Mouse (Mus musculus): ENCODE results near the gene Gm3336.

The Gm3336 gene

DNA sequence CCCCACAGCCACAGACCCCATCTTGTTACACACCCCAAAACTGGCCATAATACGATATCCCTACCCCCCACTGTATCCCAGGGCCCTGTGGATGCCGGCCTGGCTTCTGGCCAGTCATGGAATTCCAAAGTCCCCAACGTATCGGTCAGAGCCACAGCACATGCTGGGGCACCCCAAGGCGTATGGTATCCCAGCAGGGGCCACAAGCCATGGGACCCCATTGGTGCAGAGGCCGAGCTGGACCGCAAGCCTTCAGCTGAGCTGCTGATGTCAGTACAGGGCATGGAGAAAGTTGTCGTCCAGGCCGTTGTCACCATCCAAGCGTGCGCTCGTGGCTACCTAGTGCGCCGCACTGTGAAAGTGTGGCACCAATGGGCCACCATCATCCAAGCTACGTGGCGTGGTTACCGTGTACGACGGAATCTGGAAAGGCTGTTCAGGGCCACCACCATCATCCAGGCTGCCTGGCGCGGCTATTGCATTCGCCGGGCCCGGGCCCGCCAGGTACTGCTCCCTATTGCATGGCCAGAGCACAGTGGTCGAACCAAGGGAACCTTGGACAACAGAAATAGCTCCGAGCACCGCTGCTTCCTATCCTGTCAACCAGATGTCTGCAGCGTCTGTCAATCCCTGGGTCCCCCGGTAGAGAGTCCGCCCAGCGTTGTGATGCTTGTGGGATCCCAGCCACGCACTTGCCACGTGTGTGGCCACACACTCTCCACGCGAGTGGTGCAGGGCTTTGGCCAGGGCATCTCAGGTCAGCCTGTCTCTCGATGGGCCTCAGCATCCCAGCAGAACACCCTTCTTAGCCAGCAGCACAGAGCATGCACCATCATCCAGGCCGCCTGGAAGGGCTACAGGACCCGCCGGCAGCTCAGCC lies 1.6 kb upstream of the Gm3336 start:
- DNase-seq (ENCODE audit: low spot score), result no peak

DNA sequence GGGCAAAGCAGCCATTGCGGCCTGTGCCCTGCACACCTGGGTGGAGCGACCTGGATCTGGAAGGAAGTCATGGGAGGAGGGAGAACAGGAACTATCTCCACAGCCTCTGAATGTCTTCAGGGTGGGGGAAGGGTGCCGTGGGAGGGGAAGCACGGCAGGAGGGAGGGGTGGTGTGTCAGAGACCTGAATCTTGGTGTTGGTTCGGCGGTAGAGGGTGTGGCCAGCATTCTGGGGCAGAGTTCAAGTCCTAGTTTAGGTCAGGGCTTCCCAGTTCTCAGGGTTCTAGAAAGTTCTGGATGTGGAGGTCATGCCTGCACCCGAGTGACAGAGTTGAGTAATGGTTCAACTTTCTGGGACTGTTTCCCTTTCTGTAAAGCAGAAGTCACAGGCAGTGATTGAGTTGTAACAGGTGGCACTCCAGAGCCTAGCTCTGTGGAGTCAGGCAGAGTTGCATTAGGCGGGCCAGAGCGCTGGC lies 1.5 kb downstream of the Gm3336 start:
- DNase-seq (ENCODE audit: low spot score), result no peak

- DNase-seq (ENCODE audit: low spot score), result no peak
Observed at GRCm38 (mm10) chr8:70720739-70721138, 2.4 kb downstream of the Gm3336 start.

DNA sequence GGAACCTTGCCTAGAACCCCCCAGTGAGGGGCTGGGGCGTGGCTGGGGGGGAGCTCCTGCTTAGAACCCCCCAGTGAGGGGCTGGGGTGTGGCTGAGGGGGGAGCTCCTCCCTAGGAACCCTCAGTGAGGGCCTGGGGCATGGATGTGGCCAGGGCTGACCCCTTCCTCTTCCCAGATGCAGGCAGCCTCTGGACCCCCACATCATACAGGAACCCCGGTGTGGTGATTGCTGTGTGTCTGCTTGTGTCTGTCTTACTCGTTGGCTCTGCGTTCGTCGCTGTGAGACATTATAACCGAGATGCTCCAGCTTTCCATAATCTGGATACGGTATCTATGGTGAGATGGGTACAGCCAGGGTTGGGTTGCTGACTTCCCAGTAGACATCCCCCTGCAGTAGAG lies 3.3 kb downstream of the Gm3336 start:
- DNase-seq (ENCODE audit: low spot score), result no peak

- DNase-seq (ENCODE audit: low spot score), result peak; percentile 89
Observed at GRCm38 (mm10) chr8:70723486-70724210, 5.3 kb downstream of the Gm3336 start, which contains the start of gene Pde4c. TSS of gene Pde4c (plus strand) at chr8:70723720.

DNA sequence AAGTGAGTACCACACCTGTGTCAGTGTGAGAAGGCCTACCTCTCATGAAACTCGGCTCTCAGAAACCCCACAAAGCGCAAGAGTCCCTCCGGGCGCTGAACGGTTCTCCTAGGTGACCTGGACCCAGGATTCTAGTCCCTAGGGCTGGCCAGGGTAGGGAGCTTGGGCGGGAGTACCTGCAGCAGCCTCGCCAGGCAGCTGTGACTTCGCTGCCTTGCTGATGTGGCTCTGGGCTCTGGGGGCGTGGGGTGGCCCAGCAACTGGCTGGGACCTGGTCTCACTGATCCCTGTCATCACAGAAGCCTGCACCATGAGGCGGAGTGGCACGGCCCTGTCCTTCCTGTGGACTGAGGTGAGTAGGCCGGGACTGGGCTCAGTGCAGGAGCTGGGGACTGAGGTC lies 5.9 kb downstream of the Gm3336 start:
- no peak for DNase-seq (ENCODE audit: low spot score)

DNA sequence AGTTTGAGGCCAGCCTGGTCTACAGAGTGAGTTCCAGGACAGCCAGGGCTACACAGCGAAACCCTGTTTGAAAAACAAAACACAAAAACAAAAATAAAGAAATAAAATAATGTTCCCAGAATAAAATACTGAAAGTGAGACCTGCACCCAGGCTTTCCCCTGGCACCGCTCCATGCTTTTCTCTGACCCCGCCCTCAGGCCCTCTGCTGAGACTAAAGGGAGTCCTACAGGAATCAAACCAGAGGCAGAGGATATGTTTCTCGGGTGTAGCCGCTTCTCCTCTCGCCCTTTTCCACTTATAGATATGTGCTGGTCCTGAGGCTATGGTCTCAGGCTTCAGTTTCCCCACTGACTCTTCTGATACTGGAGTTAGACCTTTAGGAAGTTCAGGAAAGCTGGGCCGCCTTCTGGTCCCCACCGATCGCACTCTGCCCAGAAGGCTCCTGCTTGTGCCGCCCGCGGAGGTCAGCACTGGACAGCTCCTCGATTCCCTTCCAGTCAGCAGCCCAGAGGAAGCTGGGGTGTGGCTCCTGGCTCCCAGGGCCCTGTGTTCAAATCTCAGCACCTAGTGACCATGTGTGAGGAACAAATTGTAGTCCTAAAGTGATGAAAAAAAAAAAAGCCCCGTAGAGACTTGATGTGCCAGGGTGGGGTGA lies 7.6 kb downstream of the Gm3336 start:
- DNase-seq (ENCODE audit: low spot score), result no peak

DNA sequence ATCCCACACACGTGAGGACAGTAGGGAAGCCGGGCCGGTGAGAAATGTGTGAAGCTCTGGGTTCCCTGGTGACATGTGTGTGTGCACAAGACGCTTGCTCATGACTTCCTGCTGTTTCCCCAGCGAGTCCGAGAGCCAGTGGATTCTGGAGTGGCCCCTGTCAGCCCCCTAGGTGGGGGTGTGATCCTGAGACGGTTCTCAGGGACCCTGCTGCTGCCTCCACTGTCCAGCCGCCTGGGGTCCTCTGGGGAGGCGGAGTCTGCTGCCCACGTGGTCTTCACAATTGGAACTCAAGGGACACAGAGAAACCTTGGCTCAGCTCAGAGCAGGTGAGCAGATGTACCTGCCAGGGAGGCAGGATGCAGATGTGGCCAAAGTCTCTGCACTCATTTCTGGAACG lies 8.4 kb downstream of the Gm3336 start:
- no peak for DNase-seq (ENCODE audit: low spot score)

DNA sequence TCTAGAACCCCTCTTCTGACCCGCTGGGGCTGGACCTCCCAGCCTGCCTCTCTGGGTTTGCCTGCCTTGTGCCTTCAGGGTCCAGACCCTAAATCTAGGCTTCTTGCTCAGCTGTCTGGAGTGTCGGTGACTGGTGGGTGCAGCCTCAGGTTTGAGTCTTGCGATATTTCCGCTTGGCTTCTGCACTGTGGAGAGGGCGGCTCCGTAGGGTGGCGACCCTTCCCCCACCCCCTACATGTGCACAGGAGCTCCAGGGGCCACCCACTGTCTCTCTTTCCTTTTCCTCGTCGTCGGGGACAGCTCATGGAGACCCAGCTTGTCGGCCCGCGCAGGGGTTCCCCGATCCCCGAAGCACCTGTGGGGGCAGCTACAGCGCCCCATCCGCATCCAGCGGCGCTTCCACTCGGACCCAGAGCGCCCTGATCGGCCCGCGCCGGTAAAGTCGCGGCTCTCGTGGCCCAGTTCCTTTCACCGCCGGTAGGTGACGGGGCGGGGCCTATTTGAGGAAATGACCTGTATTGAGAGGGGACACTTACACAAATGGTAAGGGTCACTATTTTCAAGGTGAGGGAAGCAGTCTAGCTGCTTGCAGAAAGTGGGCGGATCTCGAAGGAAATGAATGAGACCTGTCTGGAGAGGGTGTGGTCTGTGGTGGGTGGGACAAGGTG lies 11.6 kb downstream of the Gm3336 start:
- DNase-seq (ENCODE audit: low spot score), result no peak

GRCm38 (mm10) chr8:70730956-70731355 lies 12.6 kb downstream of the Gm3336 start:
- DNase-seq (ENCODE audit: low spot score), result no peak

- DNase-seq (ENCODE audit: low spot score), result no peak
Observed at GRCm38 (mm10) chr8:70737705-70738104, 19.4 kb downstream of the Gm3336 start.

DNA sequence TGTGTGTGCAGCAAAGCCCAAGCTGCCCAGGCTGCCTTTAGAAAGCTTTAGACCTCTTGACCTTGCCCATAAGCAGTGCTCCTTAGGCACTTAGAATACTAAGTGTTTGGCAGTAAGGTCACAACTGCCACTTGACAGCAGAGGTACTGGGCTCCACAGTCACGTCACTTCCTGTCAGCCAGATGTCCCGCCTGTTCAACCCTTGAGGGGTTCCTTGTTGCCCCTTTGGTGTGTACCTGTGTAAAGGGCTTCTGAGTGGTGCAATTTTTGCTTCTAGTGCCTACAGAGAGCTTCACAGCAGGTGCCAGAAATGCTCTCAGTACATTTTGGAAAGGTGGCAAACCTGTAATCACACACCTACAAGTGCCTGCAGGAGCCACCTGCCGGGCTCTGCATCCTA lies 19.9 kb downstream of the Gm3336 start:
- DNase-seq (ENCODE audit: low spot score), result no peak

GRCm38 (mm10) chr8:70741661-70742060 lies 23.3 kb downstream of the Gm3336 start:
- DNase-seq (ENCODE audit: low spot score), result no peak

DNA sequence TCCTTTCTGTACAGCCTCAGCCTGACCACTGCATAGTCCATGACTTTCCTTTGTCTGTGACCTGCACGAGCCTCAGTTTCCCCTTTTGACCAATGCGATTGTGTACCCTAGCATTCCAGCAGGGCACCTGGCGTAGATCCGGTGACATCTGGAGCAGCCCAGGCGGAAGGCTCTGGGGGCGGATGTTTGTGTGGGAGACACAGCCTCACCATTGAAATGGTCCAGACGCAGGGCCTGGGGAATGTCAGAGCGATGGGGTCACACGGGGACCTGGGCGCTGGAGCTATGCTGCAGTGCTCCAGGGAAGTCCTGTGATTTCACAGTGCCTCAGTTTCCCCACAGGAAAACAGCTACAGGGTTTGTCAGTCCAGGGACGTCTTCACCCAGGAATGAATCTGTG lies 23.8 kb downstream of the Gm3336 start:
- no peak for DNase-seq (ENCODE audit: low spot score)

DNA sequence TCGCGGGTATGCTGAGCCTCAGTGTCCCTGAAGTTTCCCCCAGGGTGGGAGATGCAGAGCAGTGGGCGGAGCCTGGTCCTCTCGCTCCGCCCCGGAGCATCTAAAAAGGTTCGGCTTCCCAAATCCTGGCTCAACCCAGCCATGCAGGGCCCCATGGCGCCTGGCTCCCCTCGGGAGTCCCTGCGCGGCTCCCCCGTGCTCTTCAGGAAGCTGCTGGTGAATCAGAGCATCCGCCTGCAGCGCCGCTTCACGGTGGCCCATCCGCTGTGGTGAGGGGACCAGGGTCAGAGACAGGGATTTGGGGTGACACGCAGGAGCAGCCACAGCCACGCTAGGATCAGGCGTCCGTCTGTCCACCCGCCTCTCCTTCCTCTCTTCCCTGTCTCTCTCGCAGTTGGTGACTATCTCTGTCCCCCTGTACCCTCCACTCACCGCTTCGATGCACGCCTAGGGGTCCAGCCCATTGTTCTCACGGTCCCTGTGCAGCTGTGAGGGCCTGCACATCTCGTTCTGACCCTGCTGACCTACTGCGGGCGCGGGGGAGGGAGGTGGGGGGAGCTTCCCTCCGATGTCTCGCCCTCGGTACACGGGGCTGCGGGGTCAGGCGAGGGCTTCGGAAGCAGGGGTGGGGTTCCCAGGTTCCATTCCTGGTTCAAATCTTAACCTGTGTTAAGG lies 24.8 kb downstream of the Gm3336 start:
- DNase-seq (ENCODE audit: low spot score), result no peak

GRCm38 (mm10) chr8:70743656-70744590 lies 25.6 kb downstream of the Gm3336 start:
- peak; percentile 47 for DNase-seq (ENCODE audit: low spot score)

DNA sequence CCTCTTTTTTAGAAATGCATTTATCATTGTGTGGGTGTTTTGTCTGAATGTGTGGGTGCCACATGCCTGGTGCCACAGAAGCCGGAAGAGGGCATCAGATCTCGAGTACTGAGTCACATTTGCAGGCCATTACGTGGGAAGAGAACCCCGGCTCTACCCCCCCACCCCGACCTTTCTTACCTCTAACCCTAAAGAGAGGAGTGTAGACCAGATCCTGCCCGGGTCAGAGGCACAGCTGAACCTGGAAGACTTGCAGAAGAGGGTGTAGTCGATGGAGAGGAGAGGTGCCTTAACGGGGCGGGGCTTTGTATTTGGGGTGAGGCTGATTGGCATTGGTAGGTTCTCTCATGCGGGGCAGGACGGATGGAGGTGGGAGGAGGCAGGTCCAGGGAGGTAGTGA lies 26.5 kb downstream of the Gm3336 start:
- no peak for DNase-seq (ENCODE audit: low spot score)

GRCm38 (mm10) chr8:70745691-70746220 lies 27.4 kb downstream of the Gm3336 start:
- no peak for DNase-seq (ENCODE audit: low spot score)

DNA sequence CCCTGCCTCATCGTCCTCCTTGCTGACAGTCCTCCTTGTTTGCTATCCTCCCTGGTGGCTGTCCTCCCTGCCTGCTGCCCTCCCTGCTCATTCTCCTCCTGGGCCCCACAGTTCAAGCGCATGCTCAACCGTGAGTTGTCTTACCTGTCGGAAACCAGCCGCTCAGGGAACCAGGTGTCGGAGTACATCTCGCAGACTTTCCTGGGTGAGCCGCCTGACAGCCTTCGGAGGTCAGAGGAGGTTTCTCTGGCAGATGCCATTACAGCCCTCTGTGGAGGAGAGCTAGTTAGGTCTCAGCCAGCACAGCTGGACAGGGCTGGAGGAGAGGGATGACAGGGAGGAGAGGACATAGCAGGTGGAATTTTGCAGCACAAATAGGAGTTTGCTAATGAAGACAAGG lies 28.3 kb downstream of the Gm3336 start:
- no peak for DNase-seq (ENCODE audit: low spot score)

- DNase-seq (ENCODE audit: low spot score), result no peak
Observed at GRCm38 (mm10) chr8:70747211-70747890, 29.0 kb downstream of the Gm3336 start.

Measured in yolk sac, embryonic 10.5 days (tissue).